Mouse (Mus musculus) pancreas, adult 10 weeks (tissue): ENCODE results near the gene Sbk1. TPM values are rescaled to one million over a fixed set of nuclear protein-coding genes. Genes with fewer than 3 reads are reported as not detected.

Experiments
- polyA plus RNA-seq: library from polyadenylated mRNA; stranded (reverse); fragments of 350-450 nt; fragmentation: Illumina TruSeq; extraction: RNeasy Lipid Tissue Mini Kit (QIAGEN cat#74804); gene quantifications from one replicate; pipeline ENCODE4 v1.2.3, GENCODE M21; 2015; ENCODE audit warnings: low read depth, low replicate concordance; ENCODE audit not compliant: insufficient read depth

The Sbk1 gene
- 0.83 TPM for polyA plus RNA-seq

DNA sequence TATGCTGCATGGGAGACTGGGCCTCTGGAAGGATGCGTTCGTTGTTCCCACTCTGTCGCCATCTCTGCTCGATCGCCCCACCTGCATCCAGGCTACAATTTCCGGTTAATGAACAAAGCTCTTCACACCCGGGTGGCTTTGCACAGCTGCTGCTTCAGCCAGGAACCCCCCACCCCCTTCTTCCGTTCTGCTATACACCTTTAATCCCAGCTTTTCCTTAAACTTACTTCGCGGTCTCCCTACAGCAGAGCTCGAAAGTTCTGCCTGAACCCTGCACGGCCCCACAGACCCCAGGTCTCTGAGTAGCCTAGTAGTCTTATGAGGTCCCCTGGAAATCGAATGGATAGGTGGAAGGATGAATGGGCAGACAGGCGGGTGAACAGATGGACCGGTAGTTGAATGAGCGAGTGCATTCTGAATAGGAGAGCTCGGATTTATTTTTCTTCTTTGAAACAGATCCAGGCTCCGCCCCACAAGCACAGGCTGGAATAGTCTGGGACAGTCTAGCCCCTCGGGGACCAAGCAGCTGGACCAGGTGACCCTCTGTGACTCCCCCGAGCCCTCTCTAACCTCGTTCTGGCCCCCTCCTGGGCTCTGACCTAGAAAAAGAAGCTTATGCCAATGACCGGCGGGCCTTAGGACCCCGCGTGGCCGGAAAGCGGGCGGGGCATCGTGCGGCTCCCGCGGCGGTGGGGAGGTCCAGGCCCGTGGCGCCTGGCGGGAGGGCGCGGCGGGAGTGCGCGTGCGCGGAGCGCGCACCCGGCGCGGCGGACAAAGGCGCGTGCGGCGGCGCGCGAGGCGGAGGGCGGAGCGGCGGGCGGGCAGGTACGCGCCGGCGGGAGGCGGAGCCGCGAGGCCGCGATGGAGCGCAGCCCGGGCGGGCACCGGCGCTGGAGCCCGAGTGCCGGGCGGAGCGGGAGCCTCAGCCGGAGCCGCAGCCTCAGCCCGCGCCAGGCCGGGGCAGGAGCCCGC lies at the start of gene Sbk1:
Gene Sbk1 (plus strand): TSS at position 908 of the 972 bp plus-strand sequence.

Other genes with a start within 250 kb of the Sbk1 start
- gene Gsg1l, start 190.2 kb upstream of the Sbk1 start, polyA plus RNA-seq, result not detected
- 24.5 TPM for gene Xpo6, start 72.1 kb upstream of the Sbk1 start, polyA plus RNA-seq
- gene Lat, start 97.0 kb downstream of the Sbk1 start, polyA plus RNA-seq, result not detected
- gene Spns1, start 104.8 kb downstream of the Sbk1 start, polyA plus RNA-seq, result 21.5 TPM
- gene Nfatc2ip, start 124.1 kb downstream of the Sbk1 start, polyA plus RNA-seq, result 1.7 TPM
- gene Cd19, start 142.3 kb downstream of the Sbk1 start, polyA plus RNA-seq, result 0.33 TPM
- gene Rabep2, start 156.1 kb downstream of the Sbk1 start, polyA plus RNA-seq, result 6.8 TPM
- gene Atp2a1, start 190.5 kb downstream of the Sbk1 start, polyA plus RNA-seq, result not detected
- 13.6 TPM for gene Sh2b1, start 202.8 kb downstream of the Sbk1 start, polyA plus RNA-seq
- gene Tufm, start 214.7 kb downstream of the Sbk1 start, polyA plus RNA-seq, result 15.1 TPM
- 32.1 TPM for gene Atxn2l, start 230.8 kb downstream of the Sbk1 start, polyA plus RNA-seq